24 mouse cellular contexts compared by ENCODE assay signal in the genomic region with DNA sequence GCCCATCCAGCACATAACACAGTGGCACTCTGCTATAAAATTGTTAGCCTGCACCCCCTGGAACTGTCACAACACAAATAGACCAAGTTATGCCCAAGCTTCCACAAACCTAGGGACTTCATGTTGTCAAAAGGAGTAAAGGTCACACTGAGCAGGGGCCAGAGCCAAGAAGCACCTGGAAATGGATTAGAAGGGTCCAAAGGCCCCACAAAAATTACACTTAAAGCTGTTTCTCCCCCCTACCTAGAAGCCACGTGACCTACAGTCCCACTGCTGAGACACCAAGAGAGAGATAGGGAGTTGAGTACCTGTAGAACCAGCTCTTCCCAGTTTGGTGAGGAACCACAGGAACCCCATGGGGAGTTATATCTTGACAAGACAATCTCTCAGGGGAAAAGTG.
DNase-seq lines count a peak whose midpoint lies in the region; ATAC-seq and TF ChIP-seq lines count a peak whose summit lies in the region.
"Had no signal": no experiment of that assay in that cellular context is flagged by ENCODE, and none has a peak within 500 bp of the region (broad histone marks: within the 10 kb centered on the region; RNA-seq: fewer than 3 reads in every experiment).

No protein-coding gene starts in this region.

- no peak for TF ChIP-seq CTCF in kidney, adult 2 months (conservative IDR thresholded peaks at IDR 0.05; ENCODE audit: insufficient read depth, insufficient read length, low read depth, low read length)

- no peak for ATAC-seq in kidney, embryonic 16.5 days (ENCODE audit: low FRiP score, low TSS enrichment)
- ATAC-seq in intestine, embryonic 15.5 days = peak; percentile 75
- ATAC-seq: forebrain, embryonic 14.5 days; forebrain, postnatal 0 days had no signal

- intact Hi-C loops in gastrocnemius, postnatal 36 days (cut with DNase I) = loop anchor here (5.0 kb wide), 1 partner anchor 103 kb away; the partner anchor contains the start of gene Cdkn1c

- H3K4me3 ChIP-seq in kidney, adult 2 months (ENCODE audit: insufficient read depth, low read depth, low read length) = no peak overlapping the region
- no peak overlapping the region for H3K4me3 ChIP-seq in kidney, embryonic 16.5 days (ENCODE audit: low read length)
- H3K4me3 ChIP-seq in intestine, embryonic 15.5 days (replicated peaks) = no peak overlapping the region
- H3K4me3 ChIP-seq: embryonic facial prominence, embryonic 12.5 days; embryonic facial prominence, embryonic 15.5 days; gastrocnemius, adult 2 months; hindbrain, embryonic 12.5 days; hindbrain, embryonic 15.5 days had no signal

- DNase-seq in kidney, adult 2 months = peak; percentile 56
- peak; percentile 24 to 47 for DNase-seq in kidney, postnatal 36 days
- no peak for DNase-seq in kidney, postnatal 14 days
- DNase-seq in left cerebral cortex, adult 8-10 months (ENCODE audit: low spot score in 2 of 2) = no peak
- DNase-seq in gastrocnemius, postnatal 36 days = no peak
- DNase-seq: adrenal gland, adult 2 months; adrenal gland, postnatal 14 days; B cell, adult 2 months; cerebellum, adult 11 months; cerebellum, adult 2 months; cerebellum, adult 9-11 months; cerebellum, postnatal 25 days; forebrain, postnatal 0 days; gastrocnemius, adult 2 months; gastrocnemius, postnatal 14 days; heart, adult 18-20 months had no signal

- H3K27ac ChIP-seq in kidney, adult 2 months (ENCODE audit: insufficient read depth, low read depth, low read length) = no peak overlapping the region
- no peak overlapping the region for H3K27ac ChIP-seq in kidney, embryonic 16.5 days (ENCODE audit: low read length)
- no peak overlapping the region for H3K27ac ChIP-seq in intestine, embryonic 15.5 days
- H3K27ac ChIP-seq: embryonic facial prominence, embryonic 12.5 days; embryonic facial prominence, embryonic 15.5 days; gastrocnemius, adult 2 months; hindbrain, embryonic 12.5 days; hindbrain, embryonic 15.5 days had no signal

- no peaks in the 10 kb centered on the region for H3K9me3 ChIP-seq in kidney, embryonic 16.5 days (ENCODE audit: low read length)
- H3K9me3 ChIP-seq in intestine, embryonic 15.5 days = no peaks in the 10 kb centered on the region
- H3K9me3 ChIP-seq: embryonic facial prominence, embryonic 12.5 days; embryonic facial prominence, embryonic 15.5 days; G1E; hindbrain, embryonic 12.5 days; hindbrain, embryonic 15.5 days had no signal

- H3K36me3 ChIP-seq in kidney, adult 2 months (ENCODE audit: control insufficient read depth, insufficient read depth, low read length) = no peaks in the 10 kb centered on the region
- no peaks in the 10 kb centered on the region for H3K36me3 ChIP-seq in kidney, embryonic 16.5 days (ENCODE audit: insufficient read depth, low read length)
- no peaks in the 10 kb centered on the region for H3K36me3 ChIP-seq in intestine, embryonic 15.5 days
- H3K36me3 ChIP-seq: embryonic facial prominence, embryonic 12.5 days; embryonic facial prominence, embryonic 15.5 days; G1E; hindbrain, embryonic 12.5 days; hindbrain, embryonic 15.5 days had no signal

- no peaks in the 10 kb centered on the region for H3K4me1 ChIP-seq in kidney, adult 2 months (ENCODE audit: control insufficient read depth, insufficient read depth, low read length)
- peaks cover under 1% of the 10 kb centered on the region for H3K4me1 ChIP-seq in kidney, embryonic 16.5 days (ENCODE audit: insufficient read depth, low read length)
- no peaks in the 10 kb centered on the region for H3K4me1 ChIP-seq in intestine, embryonic 15.5 days (replicated peaks)
- H3K4me1 ChIP-seq: embryonic facial prominence, embryonic 12.5 days; hindbrain, embryonic 15.5 days had no signal

- H3K27me3 ChIP-seq in kidney, adult 2 months (replicated peaks; ENCODE audit: control insufficient read depth, insufficient read depth, low read length) = no peaks in the 10 kb centered on the region
- H3K27me3 ChIP-seq in kidney, embryonic 16.5 days (ENCODE audit: insufficient read depth, low read length) = no peaks in the 10 kb centered on the region
- no peaks in the 10 kb centered on the region for H3K27me3 ChIP-seq in intestine, embryonic 15.5 days (replicated peaks)
- H3K27me3 ChIP-seq: embryonic facial prominence, embryonic 12.5 days; embryonic facial prominence, embryonic 15.5 days; hindbrain, embryonic 12.5 days; hindbrain, embryonic 15.5 days had no signal

- H3K9ac ChIP-seq in kidney, embryonic 16.5 days (replicated peaks; ENCODE audit: low read length) = no peak overlapping the region
- no peak overlapping the region for H3K9ac ChIP-seq in intestine, embryonic 15.5 days
- H3K9ac ChIP-seq: embryonic facial prominence, embryonic 12.5 days; embryonic facial prominence, embryonic 15.5 days; forebrain, postnatal 0 days; hindbrain, embryonic 12.5 days; hindbrain, embryonic 15.5 days had no signal

- no peak for TF ChIP-seq POLR2A in kidney, adult 2 months (IDR thresholded peaks at IDR 0.05; ENCODE audit: low read depth, low read length)

- 61% methylated on average over 1 of the region's 1 CpGs for WGBS in kidney, adult 2 months
- 83% methylated on average over 1 of the region's 1 CpGs for WGBS in kidney, embryonic 16.5 days
- WGBS in intestine, embryonic 15.5 days = 56% methylated on average over 1 of the region's 1 CpGs

- H3K4me2 ChIP-seq in kidney, embryonic 16.5 days (replicated peaks; ENCODE audit: low read depth, low read length) = no peak overlapping the region
- H3K4me2 ChIP-seq in intestine, embryonic 15.5 days (replicated peaks) = no peak overlapping the region
- H3K4me2 ChIP-seq: embryonic facial prominence, embryonic 12.5 days; embryonic facial prominence, embryonic 15.5 days; hindbrain, embryonic 12.5 days; hindbrain, embryonic 15.5 days had no signal

Comparison
In these comparisons a context has a peak if more than half of its experiments do, and no peak if none do; other contexts are left out.
1. DNase-seq: peak in kidney, adult 2 months (single experiment) and kidney, postnatal 36 days (2 of 2); none in kidney, postnatal 14 days (single experiment), left cerebral cortex, adult 8-10 months (0 of 2) and gastrocnemius, postnatal 36 days (0 of 2).